Mouse (Mus musculus): ENCODE results near the gene Psen2. TPM values are rescaled to one million over a fixed set of nuclear protein-coding genes. Genes with fewer than 3 reads are reported as not detected.
A peak's percentile ranks its signal among the peaks of the same experiment; 100 is the strongest.

The Psen2 gene
- polyA plus RNA-seq, 1 experiment: 39.9 TPM

GRCm38 (mm10) chr1:180265399-180265798, 2.2 kb upstream of the Psen2 start:
- no peaks in the 10 kb centered on the region for H3K27me3 ChIP-seq (ENCODE audit: control insufficient read depth, insufficient read depth, low read length)
- WGBS: 17% methylated on average over 7 of the region's 7 CpGs

GRCm38 (mm10) chr1:180264851-180265250, 1.6 kb upstream of the Psen2 start:
- Histone ChIP-seq H3K4me3 (ENCODE audit: control insufficient read depth, insufficient read depth, low read length) (no peak overlapping the region), H3K4me1 (replicated peaks; ENCODE audit: control insufficient read depth, insufficient read depth, low read length) (peaks cover 11% of the 10 kb centered on the region), H3K27ac (ENCODE audit: control insufficient read depth, insufficient read depth, low read length) (no peak overlapping the region), H3K27me3 (ENCODE audit: control insufficient read depth, insufficient read depth, low read length) (no peaks in the 10 kb centered on the region), H3K36me3 (ENCODE audit: control insufficient read depth, insufficient read depth, low read length) (no peaks in the 10 kb centered on the region)
- WGBS: 30% methylated on average over 10 of the region's 10 CpGs
- no peak for DNase-seq
- TF ChIP-seq CTCF (IDR thresholded peaks at IDR 0.05; ENCODE audit: borderline replicate concordance, control insufficient read depth, extremely low read depth, insufficient read depth, low read length, poor library complexity) (no peak), POLR2A (IDR thresholded peaks at IDR 0.05; ENCODE audit: control insufficient read depth, extremely low read depth, insufficient read depth, low read length, poor library complexity) (no peak)

More at GRCm38 (mm10) chr1:180265399-180265798, 2.2 kb upstream of the Psen2 start:
- TF ChIP-seq CTCF (IDR thresholded peaks at IDR 0.05; ENCODE audit: borderline replicate concordance, control insufficient read depth, extremely low read depth, insufficient read depth, low read length, poor library complexity): no peak
- TF ChIP-seq POLR2A (IDR thresholded peaks at IDR 0.05; ENCODE audit: control insufficient read depth, extremely low read depth, insufficient read depth, low read length, poor library complexity): no peak
- Histone ChIP-seq H3K27ac (ENCODE audit: control insufficient read depth, insufficient read depth, low read length) (no peak overlapping the region), H3K4me3 (ENCODE audit: control insufficient read depth, insufficient read depth, low read length) (no peak overlapping the region), H3K36me3 (ENCODE audit: control insufficient read depth, insufficient read depth, low read length) (no peaks in the 10 kb centered on the region), H3K4me1 (replicated peaks; ENCODE audit: control insufficient read depth, insufficient read depth, low read length) (peaks cover 11% of the 10 kb centered on the region)
- DNase-seq: peak; percentile 65

- TF ChIP-seq CTCF (IDR thresholded peaks at IDR 0.05; ENCODE audit: borderline replicate concordance, control insufficient read depth, extremely low read depth, insufficient read depth, low read length, poor library complexity) (no peak), POLR2A (IDR thresholded peaks at IDR 0.05; ENCODE audit: control insufficient read depth, extremely low read depth, insufficient read depth, low read length, poor library complexity) (no peak)
- Histone ChIP-seq H3K36me3 (ENCODE audit: control insufficient read depth, insufficient read depth, low read length) (no peaks in the 10 kb centered on the region), H3K27me3 (ENCODE audit: control insufficient read depth, insufficient read depth, low read length) (no peaks in the 10 kb centered on the region), H3K4me3 (ENCODE audit: control insufficient read depth, insufficient read depth, low read length) (no peak overlapping the region), H3K4me1 (replicated peaks; ENCODE audit: control insufficient read depth, insufficient read depth, low read length) (peaks cover 11% of the 10 kb centered on the region), H3K27ac (ENCODE audit: control insufficient read depth, insufficient read depth, low read length) (no peak overlapping the region)
- DNase-seq: no peak
- 41% methylated on average over 6 of the region's 6 CpGs for WGBS
Measured at GRCm38 (mm10) chr1:180264389-180264788, 1.2 kb upstream of the Psen2 start.

GRCm38 (mm10) chr1:180261857-180262570, 1.2 kb downstream of the Psen2 start:
- H3K4me3 ChIP-seq (ENCODE audit: control insufficient read depth, insufficient read depth, low read length): no peak overlapping the region
- TF ChIP-seq CTCF (IDR thresholded peaks at IDR 0.05; ENCODE audit: borderline replicate concordance, control insufficient read depth, extremely low read depth, insufficient read depth, low read length, poor library complexity) (no peak), POLR2A (IDR thresholded peaks at IDR 0.05; ENCODE audit: control insufficient read depth, extremely low read depth, insufficient read depth, low read length, poor library complexity) (no peak)
- H3K4me1 ChIP-seq (replicated peaks; ENCODE audit: control insufficient read depth, insufficient read depth, low read length): peaks cover 5% of the 10 kb centered on the region
- no peak for DNase-seq
- no peaks in the 10 kb centered on the region for H3K27me3 ChIP-seq (ENCODE audit: control insufficient read depth, insufficient read depth, low read length)
- H3K36me3 ChIP-seq (ENCODE audit: control insufficient read depth, insufficient read depth, low read length): no peaks in the 10 kb centered on the region
- WGBS: 89% methylated on average over 8 of the region's 8 CpGs
- H3K27ac ChIP-seq (ENCODE audit: control insufficient read depth, insufficient read depth, low read length): no peak overlapping the region

- no peak for DNase-seq
- H3K27me3 ChIP-seq (ENCODE audit: control insufficient read depth, insufficient read depth, low read length): no peaks in the 10 kb centered on the region
- H3K4me1 ChIP-seq (replicated peaks; ENCODE audit: control insufficient read depth, insufficient read depth, low read length): peaks cover 7% of the 10 kb centered on the region
- no peaks in the 10 kb centered on the region for H3K36me3 ChIP-seq (ENCODE audit: control insufficient read depth, insufficient read depth, low read length)
- no peak for TF ChIP-seq POLR2A (IDR thresholded peaks at IDR 0.05; ENCODE audit: control insufficient read depth, extremely low read depth, insufficient read depth, low read length, poor library complexity)
- H3K4me3 ChIP-seq (ENCODE audit: control insufficient read depth, insufficient read depth, low read length): no peak overlapping the region
- H3K27ac ChIP-seq (ENCODE audit: control insufficient read depth, insufficient read depth, low read length): no peak overlapping the region
- WGBS: 98% methylated on average over 3 of the region's 3 CpGs
Measured at GRCm38 (mm10) chr1:180261415-180261814, 1.8 kb downstream of the Psen2 start.

- H3K27ac ChIP-seq (ENCODE audit: control insufficient read depth, insufficient read depth, low read length): no peak overlapping the region
- H3K36me3 ChIP-seq (ENCODE audit: control insufficient read depth, insufficient read depth, low read length): no peaks in the 10 kb centered on the region
- no peak for DNase-seq
- H3K4me1 ChIP-seq (replicated peaks; ENCODE audit: control insufficient read depth, insufficient read depth, low read length): peaks cover 8% of the 10 kb centered on the region
- WGBS: 95% methylated on average over 2 of the region's 2 CpGs
- no peaks in the 10 kb centered on the region for H3K27me3 ChIP-seq (ENCODE audit: control insufficient read depth, insufficient read depth, low read length)
- TF ChIP-seq POLR2A (IDR thresholded peaks at IDR 0.05; ENCODE audit: control insufficient read depth, extremely low read depth, insufficient read depth, low read length, poor library complexity) (no peak), CTCF (IDR thresholded peaks at IDR 0.05; ENCODE audit: borderline replicate concordance, control insufficient read depth, extremely low read depth, insufficient read depth, low read length, poor library complexity) (no peak)
- H3K4me3 ChIP-seq (ENCODE audit: control insufficient read depth, insufficient read depth, low read length): no peak overlapping the region
Measured at GRCm38 (mm10) chr1:180260886-180261285, 2.4 kb downstream of the Psen2 start.

- no peak overlapping the region for H3K4me3 ChIP-seq (ENCODE audit: control insufficient read depth, insufficient read depth, low read length)
- no peak for DNase-seq
- 96% methylated on average over 2 of the region's 2 CpGs for WGBS
- H3K27me3 ChIP-seq (ENCODE audit: control insufficient read depth, insufficient read depth, low read length): no peaks in the 10 kb centered on the region
- H3K4me1 ChIP-seq (replicated peaks; ENCODE audit: control insufficient read depth, insufficient read depth, low read length): peaks cover 11% of the 10 kb centered on the region
- TF ChIP-seq POLR2A (IDR thresholded peaks at IDR 0.05; ENCODE audit: control insufficient read depth, extremely low read depth, insufficient read depth, low read length, poor library complexity) (no peak), CTCF (IDR thresholded peaks at IDR 0.05; ENCODE audit: borderline replicate concordance, control insufficient read depth, extremely low read depth, insufficient read depth, low read length, poor library complexity) (no peak)
- no peaks in the 10 kb centered on the region for H3K36me3 ChIP-seq (ENCODE audit: control insufficient read depth, insufficient read depth, low read length)
- no peak overlapping the region for H3K27ac ChIP-seq (ENCODE audit: control insufficient read depth, insufficient read depth, low read length)
Measured at GRCm38 (mm10) chr1:180259753-180260152, 3.5 kb downstream of the Psen2 start.

Data from thymus, adult 2 months (tissue).